In genomic region chr3:86602284-86602683, GRCm38 (mm10) we compare ENCODE assay signal across 17 mouse cellular contexts. TPM values are rescaled to one million over a fixed set of nuclear protein-coding genes. Genes with fewer than 3 reads are reported as not detected.
A peak's percentile ranks its signal among the peaks of the same experiment; 100 is the strongest.
DNase-seq lines count a peak whose midpoint lies in the region; ATAC-seq and TF ChIP-seq lines count a peak whose summit lies in the region.
"Had no signal": no experiment of that assay in that cellular context is flagged by ENCODE, and none has a peak within 500 bp of the region (broad histone marks: within the 10 kb centered on the region; RNA-seq: fewer than 3 reads in every experiment).

No protein-coding gene starts in this region.

- no peak overlapping the region for H3K4me2 ChIP-seq in forebrain, embryonic 15.5 days (replicated peaks)
- H3K4me2 ChIP-seq in forebrain, embryonic 13.5 days = no peak overlapping the region
- no peak overlapping the region for H3K4me2 ChIP-seq in hindbrain, postnatal 0 days (ENCODE audit: low read depth, low read length)
- no peak overlapping the region for H3K4me2 ChIP-seq in midbrain, postnatal 0 days (ENCODE audit: low read depth, low read length, poor library complexity, severe bottlenecking)
- H3K4me2 ChIP-seq: limb, embryonic 15.5 days; stomach, embryonic 15.5 days had no signal

- no peak for TF ChIP-seq CTCF in hindbrain, postnatal 0 days (IDR thresholded peaks at IDR 0.05; ENCODE audit: low read depth)
- TF ChIP-seq CTCF in midbrain, postnatal 0 days (IDR thresholded peaks at IDR 0.05) = no peak

- no peaks in the 10 kb centered on the region for H3K9me3 ChIP-seq in forebrain, embryonic 10.5 days
- H3K9me3 ChIP-seq in forebrain, embryonic 15.5 days = no peaks in the 10 kb centered on the region
- H3K9me3 ChIP-seq in forebrain, embryonic 13.5 days (replicated peaks) = no peaks in the 10 kb centered on the region
- no peaks in the 10 kb centered on the region for H3K9me3 ChIP-seq in hindbrain, postnatal 0 days (ENCODE audit: low read length)
- no peaks in the 10 kb centered on the region for H3K9me3 ChIP-seq in midbrain, postnatal 0 days (ENCODE audit: low read length)
- H3K9me3 ChIP-seq: limb, embryonic 15.5 days; stomach, embryonic 15.5 days had no signal

- no peaks in the 10 kb centered on the region for H3K36me3 ChIP-seq in forebrain, embryonic 10.5 days (replicated peaks)
- H3K36me3 ChIP-seq in forebrain, embryonic 15.5 days = no peaks in the 10 kb centered on the region
- no peaks in the 10 kb centered on the region for H3K36me3 ChIP-seq in forebrain, embryonic 13.5 days (ENCODE audit: poor library complexity, severe bottlenecking)
- no peaks in the 10 kb centered on the region for H3K36me3 ChIP-seq in hindbrain, postnatal 0 days (ENCODE audit: insufficient read depth, low read length)
- no peaks in the 10 kb centered on the region for H3K36me3 ChIP-seq in midbrain, postnatal 0 days (ENCODE audit: insufficient read depth, low read length)
- H3K36me3 ChIP-seq: limb, embryonic 15.5 days; stomach, embryonic 15.5 days had no signal

- no peak overlapping the region for H3K27ac ChIP-seq in forebrain, embryonic 10.5 days
- no peak overlapping the region for H3K27ac ChIP-seq in forebrain, embryonic 15.5 days (replicated peaks)
- no peak overlapping the region for H3K27ac ChIP-seq in forebrain, embryonic 13.5 days
- H3K27ac ChIP-seq in hindbrain, postnatal 0 days = no peak overlapping the region
- H3K27ac ChIP-seq in midbrain, postnatal 0 days (ENCODE audit: low read depth, low read length) = no peak overlapping the region
- H3K27ac ChIP-seq: limb, embryonic 15.5 days; stomach, embryonic 15.5 days had no signal

- DNase-seq in forebrain, embryonic 10.5 days (ENCODE audit: extremely low spot score, low spot score) = peak; percentile 17
- peak; percentile 49 for DNase-seq in hindbrain, postnatal 0 days (ENCODE audit: low spot score)
- peak; percentile 50 for DNase-seq in midbrain, postnatal 0 days (ENCODE audit: low spot score)
- no peak for DNase-seq in kidney, postnatal 10 days
- DNase-seq in urinary bladder, adult 18-20 months (ENCODE audit: low spot score in 2 of 2) = no peak
- no peak for DNase-seq in gastrocnemius, postnatal 14 days
- DNase-seq: adrenal gland, adult 8-10 months; cerebellum, postnatal 10 days; heart, adult 18-20 months; heart, postnatal 10 days; kidney, postnatal 4 days; lung, adult 18-20 months had no signal

- no peak overlapping the region for H3K9ac ChIP-seq in forebrain, embryonic 15.5 days (replicated peaks)
- H3K9ac ChIP-seq in forebrain, embryonic 13.5 days = no peak overlapping the region
- no peak overlapping the region for H3K9ac ChIP-seq in hindbrain, postnatal 0 days (replicated peaks; ENCODE audit: low read length)
- H3K9ac ChIP-seq in midbrain, postnatal 0 days (replicated peaks; ENCODE audit: low read length, poor library complexity, severe bottlenecking) = no peak overlapping the region
- H3K9ac ChIP-seq: limb, embryonic 15.5 days; stomach, embryonic 15.5 days had no signal

- H3K27me3 ChIP-seq in forebrain, embryonic 10.5 days (ENCODE audit: poor library complexity, severe bottlenecking) = no peaks in the 10 kb centered on the region
- no peaks in the 10 kb centered on the region for H3K27me3 ChIP-seq in forebrain, embryonic 15.5 days
- no peaks in the 10 kb centered on the region for H3K27me3 ChIP-seq in forebrain, embryonic 13.5 days
- no peaks in the 10 kb centered on the region for H3K27me3 ChIP-seq in hindbrain, postnatal 0 days (ENCODE audit: insufficient read depth, low read length)
- no peaks in the 10 kb centered on the region for H3K27me3 ChIP-seq in midbrain, postnatal 0 days (ENCODE audit: insufficient read depth, low read length)
- H3K27me3 ChIP-seq: limb, embryonic 15.5 days; stomach, embryonic 15.5 days had no signal

- WGBS in forebrain, embryonic 10.5 days = 49% methylated on average over 3 of the region's 3 CpGs
- 34% methylated on average over 3 of the region's 3 CpGs for WGBS in forebrain, embryonic 15.5 days
- 29% methylated on average over 3 of the region's 3 CpGs for WGBS in forebrain, embryonic 13.5 days
- 40% methylated on average over 3 of the region's 3 CpGs for WGBS in hindbrain, postnatal 0 days
- 17% methylated on average over 3 of the region's 3 CpGs for WGBS in midbrain, postnatal 0 days

- no peak for ATAC-seq in forebrain, embryonic 15.5 days (replicated peaks)
- peak; percentile 58; the same call in 1 of the 2 replicates for ATAC-seq in forebrain, embryonic 13.5 days
- ATAC-seq in hindbrain, postnatal 0 days = no peak
- no peak for ATAC-seq in midbrain, postnatal 0 days (ENCODE audit: low FRiP score)
- ATAC-seq: intestine, postnatal 0 days had no signal

- H3K4me3 ChIP-seq in forebrain, embryonic 10.5 days = no peak overlapping the region
- no peak overlapping the region for H3K4me3 ChIP-seq in forebrain, embryonic 15.5 days
- no peak overlapping the region for H3K4me3 ChIP-seq in forebrain, embryonic 13.5 days
- H3K4me3 ChIP-seq in hindbrain, postnatal 0 days (ENCODE audit: low read length) = no peak overlapping the region
- H3K4me3 ChIP-seq in midbrain, postnatal 0 days (ENCODE audit: low read depth, low read length) = no peak overlapping the region
- H3K4me3 ChIP-seq: limb, embryonic 15.5 days; stomach, embryonic 15.5 days had no signal

- H3K4me1 ChIP-seq in forebrain, embryonic 10.5 days = peaks cover 8% of the 10 kb centered on the region; the same call in 1 of the 2 replicates
- peaks cover 2% of the 10 kb centered on the region for H3K4me1 ChIP-seq in forebrain, embryonic 15.5 days
- H3K4me1 ChIP-seq in forebrain, embryonic 13.5 days = 0 out of 2 replicates have a peak, but pooled peaks cover 3% of the 10 kb centered on the region
- H3K4me1 ChIP-seq in hindbrain, postnatal 0 days (ENCODE audit: insufficient read depth, low read length) = no peaks in the 10 kb centered on the region
- H3K4me1 ChIP-seq in midbrain, postnatal 0 days (ENCODE audit: insufficient read depth, low read length) = no peaks in the 10 kb centered on the region
- H3K4me1 ChIP-seq: limb, embryonic 15.5 days; stomach, embryonic 15.5 days had no signal

- intact Hi-C loops in gastrocnemius, postnatal 14 days (cut with DNase I; ENCODE audit: low total_unique reads) = no loop called here

RNA-seq across cellular contexts. Expression of gene Mab21l2, which starts 53.9 kb away (rescaled TPM):
- polyA plus RNA-seq in forebrain, embryonic 10.5 days (2016; fragmentation: Nextera tagmentation; extraction: Ambion mirVana) = 8.4 and 14.7 TPM in 2 replicates
- 2.2 and 3.5 TPM in 2 replicates for polyA plus RNA-seq in forebrain, embryonic 15.5 days (2015; fragmentation: Nextera tagmentation; extraction: Ambion mirVana)
- polyA plus RNA-seq in forebrain, embryonic 13.5 days (2015; fragmentation: Nextera tagmentation; extraction: Ambion mirVana) = 4.6 and 6.7 TPM in 2 replicates
- 92.9 and 93.4 TPM in 2 replicates for total RNA-seq in hindbrain, postnatal 0 days (2014; rRNA removed)
- polyA plus RNA-seq in hindbrain, postnatal 0 days (2015; fragmentation: Nextera tagmentation; extraction: Ambion mirVana) = 98.1 and 112 TPM in 2 replicates
- total RNA-seq in midbrain, postnatal 0 days (2014; rRNA removed) = 41.9 and 45.2 TPM in 2 replicates
- 39.5 and 39.8 TPM in 2 replicates for polyA plus RNA-seq in midbrain, postnatal 0 days (2015; fragmentation: Nextera tagmentation; extraction: Ambion mirVana)
- total RNA-seq in gastrocnemius, postnatal 14 days (2021) = under 1 TPM; 0.11 to 0.29 TPM

Comparison
In these comparisons a context has a peak if more than half of its experiments do, and no peak if none do; other contexts are left out.
1. DNase-seq: peak in forebrain, embryonic 10.5 days (single experiment), hindbrain, postnatal 0 days (single experiment) and midbrain, postnatal 0 days (single experiment); none in kidney, postnatal 10 days (single experiment), urinary bladder, adult 18-20 months (0 of 2) and gastrocnemius, postnatal 14 days (single experiment).